Mouse (Mus musculus) megakaryocyte, embryonic 14.5 days (primary cell): ENCODE data around the gene Ptrh2. TPM values are rescaled to one million over a fixed set of nuclear protein-coding genes. Genes with fewer than 3 reads are reported as not detected.

Source experiments
- H3K27me3 ChIP-seq: replicated peaks from 2 replicates; pipeline ENCODE3; 2012; ENCODE audit warnings: inconsistent platforms
- H3K36me3 ChIP-seq: replicated peaks from 2 replicates; pipeline ENCODE3; 2012; ENCODE audit warnings: low read length, inconsistent platforms, mixed read lengths
- H3K4me1 ChIP-seq: 2 replicates; pipeline ENCODE4 v1.6.1; 2012; ENCODE audit warnings: inconsistent platforms
- H3K4me3 ChIP-seq: replicated peaks from 2 replicates; pipeline ENCODE3; 2012; ENCODE audit warnings: moderate library complexity, mild to moderate bottlenecking, inconsistent platforms
- H3K9me3 ChIP-seq: 2 replicates; pipeline ENCODE4 v1.6.1; 2012; ENCODE audit warnings: inconsistent platforms
- FLI1 ChIP-seq: IDR thresholded peaks from 2 replicates; pipeline ENCODE4 v1.6.1; 2012; ENCODE audit warnings: low read length, inconsistent platforms, mixed read lengths
- GATA1 ChIP-seq: IDR thresholded peaks from 3 replicates; pipeline ENCODE4 v1.6.1; 2012; ENCODE audit warnings: mixed read lengths, low read length, inconsistent platforms, borderline replicate concordance
- polyA plus RNA-seq: library from polyadenylated mRNA; stranded (reverse); fragments of >175 nt; gene quantifications from 2 replicates; pipeline ENCODE4 v1.2.3, GENCODE M21; 2012; ENCODE audit warnings: low replicate concordance; ENCODE audit not compliant: insufficient read depth

The Ptrh2 gene
- polyA plus RNA-seq, 1 experiment, result 0.45 TPM

DNA sequence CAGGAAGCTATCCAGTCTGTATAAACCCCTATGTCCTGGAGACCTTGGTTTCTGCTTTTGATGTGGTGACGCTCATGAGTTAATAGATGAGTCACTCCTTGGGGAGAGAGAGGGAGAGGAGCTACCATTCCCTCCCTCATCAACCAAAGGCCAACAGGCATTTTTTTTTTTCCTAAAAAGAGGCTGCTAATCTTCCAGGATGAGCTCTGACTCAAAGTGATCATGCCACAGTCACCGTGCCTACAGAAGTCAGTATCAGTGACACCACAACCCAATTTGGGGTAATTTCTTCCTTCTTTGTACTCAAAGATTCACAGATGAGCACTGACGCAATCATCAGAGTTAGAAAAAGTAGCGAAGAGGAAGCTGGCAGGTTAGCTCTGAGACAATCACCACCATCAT, 31.2 kb upstream of the Ptrh2 start:
- Histone ChIP-seq H3K9me3 (no peaks in the 10 kb centered on the region), H3K36me3 (peaks cover 8% of the 10 kb centered on the region), H3K4me1 (peaks cover 53% of the 10 kb centered on the region)

DNA sequence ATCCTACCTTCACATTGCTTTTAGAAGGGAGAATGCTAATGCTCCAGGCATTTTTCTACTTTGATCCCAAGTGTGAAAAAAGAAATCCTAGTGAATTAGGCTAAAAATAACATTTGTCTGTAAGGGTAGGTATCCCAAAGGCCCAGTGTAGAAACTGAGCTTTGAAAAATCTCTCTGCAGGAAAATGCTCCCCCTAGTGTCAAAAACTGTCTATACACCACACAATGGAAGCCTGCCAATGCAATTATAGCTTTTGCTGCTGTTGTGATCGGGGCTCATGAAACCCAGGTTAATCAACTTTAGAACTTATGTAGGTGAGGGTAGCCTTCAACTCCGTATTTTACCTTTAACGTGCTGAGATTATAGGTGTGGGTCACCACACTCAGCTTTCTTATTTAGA, 30.3 kb upstream of the Ptrh2 start:
- peaks cover 59% of the 10 kb centered on the region for H3K4me1 ChIP-seq
- TF ChIP-seq GATA1 (no peak), FLI1 (no peak)

More for the DNA sequence above, 31.2 kb upstream of the Ptrh2 start:
- Histone ChIP-seq H3K4me3 (peak overlapping the region; percentile 14), H3K27me3 (no peaks in the 10 kb centered on the region)
- TF ChIP-seq FLI1 (no peak), GATA1 (no peak)

DNA sequence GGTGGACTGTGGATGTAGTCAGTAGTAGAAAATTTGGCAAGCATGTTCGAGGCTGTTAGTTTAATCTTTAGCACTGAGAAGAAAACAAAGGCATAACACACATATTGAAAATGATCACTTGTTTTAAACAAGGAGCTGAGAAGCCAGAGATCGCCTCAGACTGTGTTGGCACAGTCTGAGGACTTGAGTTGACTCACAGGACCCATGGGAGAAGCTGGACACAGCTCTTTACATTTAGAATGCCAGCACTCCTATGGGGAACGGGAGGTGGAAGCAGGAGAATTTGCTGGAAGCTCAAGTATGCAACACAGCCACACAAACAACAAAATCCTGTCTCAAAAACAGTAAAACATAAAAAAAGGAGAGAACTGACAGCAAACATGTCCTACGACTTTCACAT, 29.7 kb upstream of the Ptrh2 start:
- peaks cover 55% of the 10 kb centered on the region for H3K4me1 ChIP-seq
- H3K4me3 ChIP-seq, result no peak overlapping the region
- H3K36me3 ChIP-seq, result peaks cover 11% of the 10 kb centered on the region
- H3K9me3 ChIP-seq, result no peaks in the 10 kb centered on the region
- TF ChIP-seq GATA1 (no peak), FLI1 (no peak)
- no peaks in the 10 kb centered on the region for H3K27me3 ChIP-seq

More for the DNA sequence above, 30.3 kb upstream of the Ptrh2 start:
- Histone ChIP-seq H3K4me3 (no peak overlapping the region), H3K36me3 (peaks cover 9% of the 10 kb centered on the region), H3K27me3 (no peaks in the 10 kb centered on the region), H3K9me3 (no peaks in the 10 kb centered on the region)

DNA sequence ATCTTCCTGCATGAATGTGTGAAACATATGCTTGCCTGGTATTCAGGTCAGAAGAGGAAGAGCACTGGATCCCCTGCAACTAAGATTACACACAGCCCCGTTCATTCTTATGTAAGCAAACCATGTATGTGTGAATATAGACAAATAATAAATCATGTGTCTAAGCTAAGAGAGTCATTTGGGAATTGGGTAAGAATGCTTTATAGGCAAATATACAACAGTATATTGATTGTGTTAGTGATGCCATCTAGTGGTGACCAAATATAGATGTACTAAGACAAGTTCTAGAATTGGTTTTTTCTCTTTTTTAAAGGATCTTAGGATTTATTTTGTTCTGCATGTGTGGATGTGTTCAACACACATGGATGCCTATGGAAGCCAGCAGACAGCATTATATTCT, 28.1 kb upstream of the Ptrh2 start:
- Histone ChIP-seq H3K27me3 (no peaks in the 10 kb centered on the region), H3K4me3 (no peak overlapping the region), H3K9me3 (no peaks in the 10 kb centered on the region), H3K4me1 (peaks cover 48% of the 10 kb centered on the region), H3K36me3 (peaks cover 22% of the 10 kb centered on the region)
- no peak for TF ChIP-seq GATA1
- no peak for TF ChIP-seq FLI1

DNA sequence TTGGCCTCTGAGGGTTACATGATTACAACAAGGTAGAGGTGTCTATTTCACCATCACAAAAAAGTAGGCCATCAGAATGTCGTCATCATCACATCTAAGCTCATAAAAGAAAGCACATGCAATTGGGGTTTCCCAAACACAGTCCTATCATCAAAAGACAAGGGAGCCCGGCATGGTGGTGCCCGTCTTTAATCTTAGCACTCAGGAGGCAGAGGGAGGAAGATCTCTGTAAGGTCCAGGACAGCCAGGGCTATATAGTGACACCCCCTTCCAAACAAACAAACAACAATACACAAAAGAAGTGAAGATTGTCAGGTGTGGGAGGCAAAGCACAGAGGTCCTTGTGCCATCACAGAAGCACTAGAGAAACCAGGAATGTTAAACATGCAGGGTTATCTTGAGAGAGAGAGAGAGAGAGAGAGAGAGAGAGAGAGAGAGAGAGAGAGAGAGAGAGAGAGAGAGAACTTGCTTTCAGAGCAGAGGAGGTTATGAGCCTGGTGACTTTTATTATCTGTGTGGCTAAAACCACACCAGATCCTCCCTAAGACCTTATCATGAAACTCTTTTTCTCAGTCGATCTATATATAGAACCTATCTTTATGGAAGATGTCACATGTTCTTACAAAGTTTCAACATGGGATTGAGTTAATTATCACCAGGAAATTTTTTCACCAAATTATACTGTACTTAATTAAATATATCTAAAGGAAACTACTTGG, 26.8 kb upstream of the Ptrh2 start:
- Histone ChIP-seq H3K4me1 (peaks cover 45% of the 10 kb centered on the region), H3K4me3 (peak overlapping the region; percentile 18), H3K36me3 (peaks cover 32% of the 10 kb centered on the region), H3K9me3 (no peaks in the 10 kb centered on the region), H3K27me3 (no peaks in the 10 kb centered on the region)
- TF ChIP-seq FLI1 (no peak), GATA1 (no peak)

DNA sequence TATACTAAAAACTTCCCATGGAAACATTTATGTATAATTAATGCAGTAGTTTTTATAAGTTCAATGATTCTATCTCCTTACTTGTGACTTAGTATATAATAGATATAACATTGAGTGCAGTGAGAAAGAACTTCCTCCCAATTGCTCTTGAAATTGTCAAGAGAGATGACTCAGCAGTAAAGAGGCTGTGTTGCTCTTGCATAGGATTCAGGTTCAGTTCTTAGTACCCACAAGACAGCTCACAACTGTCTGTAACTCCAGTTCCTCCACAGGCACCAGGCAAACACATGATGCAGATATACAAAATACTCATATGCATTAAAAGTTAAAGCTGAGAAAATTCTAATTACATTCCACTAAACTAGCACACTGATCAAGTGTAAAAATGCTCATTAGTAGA, 25.9 kb upstream of the Ptrh2 start:
- TF ChIP-seq GATA1 (no peak), FLI1 (no peak)
- Histone ChIP-seq H3K4me1 (peaks cover 42% of the 10 kb centered on the region), H3K27me3 (no peaks in the 10 kb centered on the region), H3K4me3 (no peak overlapping the region), H3K36me3 (peaks cover 39% of the 10 kb centered on the region), H3K9me3 (no peaks in the 10 kb centered on the region)

DNA sequence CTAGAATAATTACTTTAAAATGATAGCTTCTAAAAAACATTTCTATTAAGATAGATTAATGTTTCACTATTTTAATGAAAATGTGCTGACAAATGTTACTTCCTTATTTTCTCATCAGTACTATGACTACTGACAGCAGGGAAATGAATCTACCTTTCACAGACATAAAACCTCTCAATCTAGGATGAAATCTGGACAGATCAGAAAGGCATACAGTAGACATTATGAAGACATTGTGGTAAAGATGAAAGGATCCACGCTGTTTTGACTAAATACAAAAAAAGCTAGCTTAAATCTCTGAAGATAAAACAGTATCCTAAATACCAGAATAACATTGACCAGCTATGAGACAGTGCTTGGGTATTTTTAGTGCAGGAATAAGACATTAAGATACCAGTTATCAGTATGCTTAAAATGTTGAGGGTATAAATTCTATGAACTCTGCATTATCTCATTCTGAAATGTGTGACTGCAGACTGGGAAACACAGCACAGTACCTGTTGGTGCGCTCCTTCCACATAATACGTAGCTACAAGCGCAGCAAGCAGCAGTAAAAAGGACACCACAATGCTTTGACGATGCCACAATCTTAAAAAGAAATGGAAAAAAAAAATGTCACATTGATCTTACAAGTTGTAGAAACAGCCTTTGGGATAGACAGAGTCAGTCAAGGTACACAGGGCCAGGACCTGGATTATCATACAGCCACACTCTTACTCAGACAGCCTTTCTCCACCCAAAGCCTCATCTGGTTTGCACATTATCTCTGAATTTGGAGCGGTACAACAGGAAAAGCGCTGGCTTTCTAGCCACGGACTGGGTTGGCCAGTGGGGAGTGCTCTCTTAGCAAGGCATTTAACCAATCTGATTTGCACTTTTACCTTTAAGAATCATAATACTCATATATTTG, 20.5 kb upstream of the Ptrh2 start:
- no peak for TF ChIP-seq GATA1
- no peak for TF ChIP-seq FLI1
- no peak overlapping the region for H3K4me3 ChIP-seq
- H3K4me1 ChIP-seq, result peaks cover 38% of the 10 kb centered on the region
- H3K27me3 ChIP-seq, result no peaks in the 10 kb centered on the region
- no peaks in the 10 kb centered on the region for H3K9me3 ChIP-seq
- H3K36me3 ChIP-seq, result peaks cover 61% of the 10 kb centered on the region

DNA sequence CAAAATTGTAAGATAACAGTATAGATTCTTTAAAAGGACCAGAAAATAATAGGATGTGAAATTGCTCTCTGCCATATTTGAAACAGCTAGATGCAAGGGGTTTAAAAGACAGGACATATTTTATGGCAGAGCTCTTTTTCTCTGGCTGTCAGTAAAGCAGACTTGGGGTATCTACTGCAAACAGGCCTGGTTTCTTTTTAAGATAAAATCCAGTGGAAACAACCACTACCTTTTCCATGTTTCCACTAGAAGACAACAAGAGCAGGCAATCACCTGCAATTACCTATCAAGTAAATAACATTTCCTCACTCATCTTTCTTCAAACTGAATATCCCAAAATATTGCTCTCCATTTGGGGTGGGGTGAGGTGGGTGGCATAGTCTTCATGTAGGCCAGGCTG, 19.8 kb upstream of the Ptrh2 start:
- H3K36me3 ChIP-seq, result peaks cover 58% of the 10 kb centered on the region
- no peaks in the 10 kb centered on the region for H3K9me3 ChIP-seq
- no peak for TF ChIP-seq FLI1
- TF ChIP-seq GATA1, result no peak
- H3K4me1 ChIP-seq, result peaks cover 40% of the 10 kb centered on the region
- no peaks in the 10 kb centered on the region for H3K27me3 ChIP-seq
- no peak overlapping the region for H3K4me3 ChIP-seq

DNA sequence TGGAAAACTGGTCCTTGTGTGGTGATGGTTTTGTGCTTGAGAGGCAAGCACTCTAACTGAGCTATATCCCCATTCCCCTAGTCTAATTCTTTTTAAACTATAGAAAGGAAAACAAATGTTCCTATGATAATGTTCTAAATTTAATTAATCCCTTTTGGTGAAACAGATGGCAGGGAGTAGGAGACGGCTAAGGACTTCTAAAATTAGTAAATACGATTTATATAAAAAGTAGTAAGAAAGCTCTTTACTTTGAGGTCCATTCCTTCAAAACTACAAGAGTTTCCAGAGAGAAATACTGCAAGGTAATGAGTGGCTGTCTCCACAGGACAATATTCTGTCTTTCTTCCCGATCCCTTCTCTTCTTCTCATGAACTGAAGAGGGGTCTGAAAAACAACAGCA, 19.4 kb upstream of the Ptrh2 start:
- Histone ChIP-seq H3K4me1 (peaks cover 44% of the 10 kb centered on the region), H3K27me3 (no peaks in the 10 kb centered on the region), H3K36me3 (peaks cover 53% of the 10 kb centered on the region), H3K4me3 (no peak overlapping the region), H3K9me3 (no peaks in the 10 kb centered on the region)
- TF ChIP-seq GATA1 (no peak), FLI1 (no peak)

DNA sequence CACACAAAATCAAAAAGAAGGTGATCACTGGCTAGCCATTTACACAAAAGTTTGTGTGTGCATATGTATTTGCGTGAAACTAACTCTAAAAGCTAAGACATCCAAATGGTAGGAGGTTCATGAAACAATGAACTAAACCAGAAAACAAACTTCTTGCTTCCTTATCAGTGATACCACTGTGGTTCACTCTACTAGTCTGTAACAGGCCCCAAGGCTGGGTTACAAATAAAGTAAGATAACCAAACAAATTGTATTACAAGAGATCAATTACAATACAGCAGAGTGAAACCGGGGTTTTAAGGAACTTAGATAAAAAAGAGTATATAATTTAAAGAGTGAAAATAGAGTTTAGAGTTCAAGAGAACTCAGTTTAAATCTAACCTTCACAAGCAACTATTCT, 16.2 kb upstream of the Ptrh2 start:
- Histone ChIP-seq H3K9me3 (no peaks in the 10 kb centered on the region), H3K27me3 (no peaks in the 10 kb centered on the region), H3K36me3 (peaks cover 28% of the 10 kb centered on the region), H3K4me3 (no peak overlapping the region), H3K4me1 (peaks cover 60% of the 10 kb centered on the region)
- TF ChIP-seq GATA1 (no peak), FLI1 (no peak)
